Mouse (Mus musculus): ENCODE measurements around the gene Agbl5.
A peak's percentile ranks its signal among the peaks of the same experiment; 100 is the strongest.

Gene Agbl5

GRCm38 (mm10) chr5:30912156-30912555 is 23.7 kb downstream of the Agbl5 start:
- no peak for TF ChIP-seq GATA4 (IDR thresholded peaks at IDR 0.05; ENCODE audit: insufficient replicate concordance, low read length)

- TF ChIP-seq GATA4 (IDR thresholded peaks at IDR 0.05; ENCODE audit: insufficient replicate concordance, low read length), result no peak
Measured at GRCm38 (mm10) chr5:30913060-30913841, 24.8 kb downstream of the Agbl5 start, which contains the start of gene Emilin1. Gene Emilin1 (plus strand): TSS chr5:30913402.

GRCm38 (mm10) chr5:30914101-30914635 is 25.7 kb downstream of the Agbl5 start:
- TF ChIP-seq GATA4 (IDR thresholded peaks at IDR 0.05; ENCODE audit: insufficient replicate concordance, low read length), result no peak

DNA sequence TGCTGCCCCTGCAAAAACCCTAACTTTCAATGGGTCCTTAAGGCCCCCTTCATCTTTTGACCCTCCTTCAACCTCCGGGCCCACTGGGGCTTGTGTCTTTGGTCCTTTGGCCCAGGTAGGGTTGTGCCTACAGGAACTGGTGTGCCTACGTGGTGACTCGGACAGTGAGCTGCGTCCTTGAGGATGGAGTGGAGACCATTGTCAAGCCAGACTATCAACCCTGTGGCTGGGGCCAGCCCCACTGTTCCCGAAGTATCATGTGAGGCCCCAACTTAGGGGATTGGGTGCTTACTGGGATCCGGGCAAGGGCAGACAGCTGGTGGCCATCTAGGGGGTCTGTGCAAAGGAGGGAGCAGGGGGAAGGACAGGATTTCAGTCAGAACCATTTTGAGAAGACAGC is 26.4 kb downstream of the Agbl5 start:
- no peak for TF ChIP-seq GATA4 (IDR thresholded peaks at IDR 0.05; ENCODE audit: insufficient replicate concordance, low read length)

DNA sequence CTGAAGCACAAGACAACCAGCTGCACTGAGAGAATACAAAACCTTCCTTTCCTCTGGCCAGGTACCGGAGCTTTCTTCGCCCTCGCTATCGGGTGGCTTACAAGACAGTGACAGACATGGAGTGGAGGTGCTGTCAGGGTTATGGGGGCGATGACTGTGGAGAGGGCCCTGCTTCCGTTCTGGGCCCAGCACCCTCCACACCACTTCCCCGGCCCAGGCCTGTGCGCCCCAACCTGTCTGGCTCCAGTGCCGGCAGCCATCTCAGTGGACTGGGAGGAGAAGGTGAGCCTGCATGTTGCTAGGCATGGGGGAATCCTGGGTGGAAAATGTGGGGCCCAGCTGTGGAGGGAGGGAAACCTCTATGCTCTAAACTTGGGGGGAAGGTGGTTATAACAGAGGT is 27.0 kb downstream of the Agbl5 start:
- TF ChIP-seq GATA4 (IDR thresholded peaks at IDR 0.05; ENCODE audit: insufficient replicate concordance, low read length), result no peak

- TF ChIP-seq GATA4 (IDR thresholded peaks at IDR 0.05; ENCODE audit: insufficient replicate concordance, low read length), result peak; percentile 94
Measured at GRCm38 (mm10) chr5:30915974-30916433, 27.5 kb downstream of the Agbl5 start.

GRCm38 (mm10) chr5:30916841-30917240 is 28.3 kb downstream of the Agbl5 start:
- no peak for TF ChIP-seq GATA4 (IDR thresholded peaks at IDR 0.05; ENCODE audit: insufficient replicate concordance, low read length)

GRCm38 (mm10) chr5:30917348-30917747 is 28.9 kb downstream of the Agbl5 start:
- no peak for TF ChIP-seq GATA4 (IDR thresholded peaks at IDR 0.05; ENCODE audit: insufficient replicate concordance, low read length)

DNA sequence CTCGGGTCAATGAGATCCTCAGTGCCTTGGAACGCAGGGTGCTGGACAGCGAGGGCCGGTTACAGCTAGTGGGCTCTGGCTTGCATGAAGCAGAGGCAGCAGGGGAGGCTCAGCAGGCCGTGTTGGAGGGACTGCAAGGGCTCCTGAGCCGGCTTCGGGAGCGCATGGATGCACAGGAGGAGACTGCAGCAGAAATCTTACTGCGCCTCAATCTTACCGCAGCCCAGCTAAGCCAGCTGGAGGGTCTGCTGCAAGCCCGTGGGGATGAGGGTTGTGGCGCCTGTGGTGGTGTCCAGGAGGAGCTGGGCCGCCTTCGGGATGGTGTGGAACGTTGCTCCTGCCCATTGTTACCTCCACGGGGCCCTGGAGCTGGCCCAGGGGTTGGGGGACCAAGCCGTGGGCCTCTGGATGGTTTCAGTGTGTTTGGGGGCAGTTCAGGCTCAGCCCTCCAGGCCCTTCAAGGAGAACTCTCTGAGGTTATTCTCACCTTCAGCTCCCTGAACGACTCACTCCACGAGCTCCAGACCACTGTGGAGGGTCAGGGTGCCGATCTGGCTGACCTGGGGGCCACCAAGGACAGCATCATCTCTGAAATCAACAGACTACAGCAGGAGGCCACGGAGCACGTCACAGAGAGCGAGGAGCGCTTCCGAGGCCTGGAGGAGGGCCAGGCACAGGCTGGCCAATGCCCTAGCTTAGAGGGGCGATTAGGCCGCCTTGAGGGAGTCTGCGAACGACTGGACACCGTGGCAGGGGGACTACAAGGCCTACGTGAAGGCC is 29.6 kb downstream of the Agbl5 start:
- TF ChIP-seq GATA4 (IDR thresholded peaks at IDR 0.05; ENCODE audit: insufficient replicate concordance, low read length), result no peak

DNA sequence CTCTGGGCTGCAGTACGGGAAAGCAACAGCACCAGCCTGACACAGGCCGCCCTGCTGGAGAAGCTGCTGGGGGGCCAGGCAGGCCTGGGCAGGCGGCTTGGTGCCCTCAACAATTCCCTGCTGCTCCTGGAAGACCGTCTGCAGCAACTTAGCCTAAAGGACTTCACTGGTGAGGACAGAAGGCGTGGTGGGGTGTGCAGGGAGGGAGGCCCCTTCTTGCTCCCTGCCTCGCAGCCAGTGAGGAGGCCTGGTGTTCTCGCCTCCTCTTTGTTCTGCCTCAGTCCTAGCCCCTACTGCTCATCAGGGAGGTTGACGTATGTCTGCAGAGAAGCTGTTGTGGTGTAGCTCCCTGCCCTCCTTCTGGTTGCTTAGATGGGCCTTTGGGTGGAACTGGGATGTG is 30.2 kb downstream of the Agbl5 start:
- TF ChIP-seq GATA4 (IDR thresholded peaks at IDR 0.05; ENCODE audit: insufficient replicate concordance, low read length), result no peak

- TF ChIP-seq GATA4 (IDR thresholded peaks at IDR 0.05; ENCODE audit: insufficient replicate concordance, low read length), result no peak
Measured at GRCm38 (mm10) chr5:30919831-30920614, 31.5 kb downstream of the Agbl5 start.

GRCm38 (mm10) chr5:30920621-30921020 is 32.1 kb downstream of the Agbl5 start:
- no peak for TF ChIP-seq GATA4 (IDR thresholded peaks at IDR 0.05; ENCODE audit: insufficient replicate concordance, low read length)

GRCm38 (mm10) chr5:30921256-30922033 is 33.0 kb downstream of the Agbl5 start, which contains the start of gene Khk:
Gene Khk (plus strand): TSS chr5:30921431.
- peak; percentile 71; the same call in 1 of the 2 replicates for TF ChIP-seq GATA4 (IDR thresholded peaks at IDR 0.05; ENCODE audit: insufficient replicate concordance, low read length)

GRCm38 (mm10) chr5:30922581-30923041 is 34.1 kb downstream of the Agbl5 start:
- TF ChIP-seq GATA4 (IDR thresholded peaks at IDR 0.05; ENCODE audit: insufficient replicate concordance, low read length), result peak; percentile 40; the same call in 1 of the 2 replicates
